Mouse (Mus musculus): Measurements from ENCODE around the gene Olfr1229.

Gene Olfr1229

GRCm38 (mm10) chr2:89287914-89288313 is at the start of gene Olfr1229:
Olfr1229 (minus strand) TSS chr2:89288014.
- no peak for DNase-seq (ENCODE audit: low spot score)

- DNase-seq (ENCODE audit: low spot score), result no peak
These were observed 41.8 kb upstream of the Olfr1229 start, which contains the start of gene Olfr1232 for GRCm38 (mm10) chr2:89329575-89329974. Olfr1232 (minus strand) TSS chr2:89329675.

- no peak for DNase-seq (ENCODE audit: low spot score)
These were observed 19.2 kb upstream of the Olfr1229 start, which contains the start of gene Olfr1231 for GRCm38 (mm10) chr2:89306974-89307373. Olfr1231 (minus strand) TSS chr2:89307074.

- no peak for DNase-seq (ENCODE audit: low spot score)
These were observed 9.4 kb upstream of the Olfr1229 start, which contains the start of gene Olfr1230 for GRCm38 (mm10) chr2:89297168-89297567. Olfr1230 (minus strand) TSS chr2:89297268.

GRCm38 (mm10) chr2:89253962-89254361 is 33.9 kb downstream of the Olfr1229 start, which contains the start of gene Olfr1228:
Olfr1228 (minus strand) TSS chr2:89254062.
- no peak for DNase-seq (ENCODE audit: low spot score)

Measured in urinary bladder, postnatal 25 days (tissue).